Mouse (Mus musculus): Measurements from ENCODE around the gene Atr. TPM values are rescaled to one million over a fixed set of nuclear protein-coding genes. Genes with fewer than 3 reads are reported as not detected.

The Atr gene
- total and polyA plus RNA-seq, 2 experiments from 2014 or later, result 5.6 to 15.9 TPM

- no peaks in the 10 kb centered on the region for H3K9me3 ChIP-seq (replicated peaks; ENCODE audit: control insufficient read depth, low read length)
- H3K4me2 ChIP-seq (ENCODE audit: low read depth, low read length), result no peak overlapping the region
- 97% methylated on average over 2 of the region's 2 CpGs for WGBS
- TF ChIP-seq EP300 (IDR thresholded peaks at IDR 0.05; ENCODE audit: low read depth), result no peak
- TF ChIP-seq CTCF (IDR thresholded peaks at IDR 0.05; ENCODE audit: low read depth), result no peak
- H3K27ac ChIP-seq (ENCODE audit: low read depth), result no peak overlapping the region
- DNase-seq (ENCODE audit: low spot score), result no peak
- H3K4me1 ChIP-seq (ENCODE audit: control insufficient read depth, insufficient read depth), result no peaks in the 10 kb centered on the region
- no peak overlapping the region for H3K9ac ChIP-seq (replicated peaks; ENCODE audit: low read depth, low read length)
- no peak for ATAC-seq (ENCODE audit: insufficient read depth, low read depth)
- no peak overlapping the region for H3K4me3 ChIP-seq (ENCODE audit: low read depth, low read length)
- peaks cover 67% of the 10 kb centered on the region for H3K36me3 ChIP-seq (replicated peaks; ENCODE audit: control insufficient read depth, insufficient read depth, low read length)
- H3K27me3 ChIP-seq (ENCODE audit: control insufficient read depth, insufficient read depth, low read length), result no peaks in the 10 kb centered on the region
Observed at GRCm38 (mm10) chr9:95992255-95992654, 134.9 kb downstream of the Atr start.

Other genes with a start within 250 kb of the Atr start
- 0.58 and 3.4 TPM in 2 replicates for gene Pcolce2, start 220.0 kb upstream of the Atr start, total RNA-seq (2014; rRNA removed; ENCODE audit: low replicate concordance)
- gene Pcolce2, start 220.0 kb upstream of the Atr start, polyA plus RNA-seq (2015; fragmentation: Nextera tagmentation; extraction: Ambion mirVana), result 2.6 TPM in 2 replicates
- 5.9 and 7.6 TPM in 2 replicates for gene Trpc1, start 107.2 kb upstream of the Atr start, total RNA-seq (2014; rRNA removed; ENCODE audit: low replicate concordance)
- 2.2 and 2.3 TPM in 2 replicates for gene Trpc1, start 107.2 kb upstream of the Atr start, polyA plus RNA-seq (2015; fragmentation: Nextera tagmentation; extraction: Ambion mirVana)
- not detected in 2 replicates for gene Pls1, start 12.3 kb upstream of the Atr start, total RNA-seq (2014; rRNA removed; ENCODE audit: low replicate concordance)
- 0.11 TPM in 2 replicates for gene Pls1, start 12.3 kb upstream of the Atr start, polyA plus RNA-seq (2015; fragmentation: Nextera tagmentation; extraction: Ambion mirVana)
- 9.7 and 14.0 TPM in 2 replicates for gene Xrn1, start 97.2 kb downstream of the Atr start, total RNA-seq (2014; rRNA removed; ENCODE audit: low replicate concordance)
- 7.4 and 8.8 TPM in 2 replicates for gene Xrn1, start 97.2 kb downstream of the Atr start, polyA plus RNA-seq (2015; fragmentation: Nextera tagmentation; extraction: Ambion mirVana)

Data from heart, postnatal 0 days (tissue).